Mouse (Mus musculus): ENCODE measurements around the gene Thra.

DNA sequence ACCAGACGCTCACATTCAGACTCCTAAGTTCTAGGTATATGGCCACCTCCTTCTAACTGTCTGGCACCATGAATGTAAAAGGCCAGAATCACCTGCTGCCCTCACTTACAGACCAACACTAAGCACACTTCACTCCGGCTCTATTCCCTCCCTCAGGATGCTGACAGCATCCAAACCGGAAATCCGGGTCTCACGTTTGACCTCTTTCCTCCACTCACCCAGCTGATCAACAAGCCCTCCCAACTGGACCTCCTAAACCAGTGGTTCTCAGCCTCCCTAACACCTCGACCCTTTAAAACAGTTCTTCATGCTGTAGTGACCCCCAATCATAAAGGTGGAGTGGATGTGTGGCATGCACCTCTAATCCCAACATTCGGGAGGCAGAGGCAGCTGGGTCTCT is 17.3 kb upstream of the Thra start:
- no peak for TF ChIP-seq CTCF (IDR thresholded peaks at IDR 0.05; ENCODE audit: low read depth, low read length)
- TF ChIP-seq GATA1 (IDR thresholded peaks at IDR 0.05; ENCODE audit: borderline replicate concordance, low read length): no peak
- no peak for TF ChIP-seq TAL1 (conservative IDR thresholded peaks at IDR 0.05; ENCODE audit: low read depth, low read length)
- no peak for TF ChIP-seq POLR2AphosphoS5 (IDR thresholded peaks at IDR 0.05; ENCODE audit: insufficient replicate concordance, low read depth, low read length)
- TF ChIP-seq GATA2 (IDR thresholded peaks at IDR 0.05; ENCODE audit: borderline replicate concordance, low read depth, low read length): no peak

Data from G1E (cell line).